Mouse (Mus musculus): ENCODE measurements around the gene Smdt1.

DNA sequence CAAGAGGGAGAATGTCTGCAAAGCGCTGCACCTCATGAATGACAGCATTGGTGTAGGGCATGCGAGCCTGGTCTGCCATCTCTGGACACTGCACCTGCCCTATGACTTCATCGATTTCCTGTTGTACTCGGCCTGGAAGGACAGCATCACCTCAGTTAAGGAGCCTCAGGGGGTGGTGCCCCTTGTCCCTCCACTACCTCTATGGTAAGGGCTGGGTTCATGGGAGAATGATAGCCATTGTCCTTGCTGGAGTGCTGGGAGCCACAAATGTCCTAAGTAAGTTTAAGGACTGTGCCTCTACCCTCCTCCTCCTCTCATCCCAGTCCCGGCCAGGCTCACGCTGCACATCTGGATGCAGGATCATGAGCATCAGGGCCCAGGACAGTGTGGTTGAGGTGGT is 33.7 kb downstream of the Smdt1 start:
- TF ChIP-seq CTCF (IDR thresholded peaks at IDR 0.05; ENCODE audit: extremely low read depth, insufficient read length, insufficient replicate concordance, low read depth, low read length) (no peak), POLR2A (IDR thresholded peaks at IDR 0.05; ENCODE audit: low read depth, low read length) (no peak)
